Mouse (Mus musculus): ENCODE data around the gene Gm21866.
"Not testable (repeated sequence)": the region's sequence is repeated elsewhere in the genome, so short reads cannot be mapped to it uniquely, and the experiment has no call there.

GRCm38 (mm10) chrY:13465479-13465878, at the start of gene Gm21866:
- not testable (repeated sequence) for TF ChIP-seq CTCF, EP300 (IDR thresholded peaks at IDR 0.05; ENCODE audit: low read depth)

All from heart, postnatal 0 days (tissue).